Mouse (Mus musculus) liver, adult (tissue): ENCODE measurements at regions not wholly inside any gene's neighbourhood (a gene's known extent, or its start where the extent isn't known, plus 50 kb on each side); places are given as distances from the start of the nearest gene placed in this dataset.

Source experiments
- GATA4 ChIP-seq: IDR thresholded peaks from 2 replicates; pipeline ENCODE4 v1.6.1; 2014; ENCODE audit warnings: mild to moderate bottlenecking, low read length; ENCODE audit not compliant: insufficient replicate concordance

GRCm38 (mm10) chr1:51536076-51536475, 57.9 kb upstream of the Nabp1 start:
- no peak for TF ChIP-seq GATA4

GRCm38 (mm10) chr1:51535414-51535813, 57.2 kb upstream of the Nabp1 start:
- TF ChIP-seq GATA4: no peak

DNA sequence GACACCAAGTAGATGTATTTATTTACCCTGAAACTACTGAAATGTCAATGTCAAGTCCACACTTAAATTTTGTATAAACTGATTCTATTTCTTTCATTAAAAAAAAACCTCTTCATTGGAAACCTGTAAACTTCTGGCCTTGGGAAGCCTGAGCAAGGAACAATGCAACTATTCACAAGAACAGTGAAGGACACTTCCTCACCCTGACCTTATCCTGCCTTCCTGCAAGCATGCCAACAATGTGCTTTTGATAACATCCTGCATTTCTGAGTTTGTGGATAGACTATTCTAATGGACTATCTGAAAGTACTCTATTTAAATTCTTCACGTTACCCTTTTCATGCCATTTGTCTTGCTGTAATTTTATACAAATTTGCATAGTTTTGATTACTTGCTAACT, 53.1 kb upstream of the Nabp1 start:
- peak; percentile 49; the same call in 1 of the 2 replicates for TF ChIP-seq GATA4

DNA sequence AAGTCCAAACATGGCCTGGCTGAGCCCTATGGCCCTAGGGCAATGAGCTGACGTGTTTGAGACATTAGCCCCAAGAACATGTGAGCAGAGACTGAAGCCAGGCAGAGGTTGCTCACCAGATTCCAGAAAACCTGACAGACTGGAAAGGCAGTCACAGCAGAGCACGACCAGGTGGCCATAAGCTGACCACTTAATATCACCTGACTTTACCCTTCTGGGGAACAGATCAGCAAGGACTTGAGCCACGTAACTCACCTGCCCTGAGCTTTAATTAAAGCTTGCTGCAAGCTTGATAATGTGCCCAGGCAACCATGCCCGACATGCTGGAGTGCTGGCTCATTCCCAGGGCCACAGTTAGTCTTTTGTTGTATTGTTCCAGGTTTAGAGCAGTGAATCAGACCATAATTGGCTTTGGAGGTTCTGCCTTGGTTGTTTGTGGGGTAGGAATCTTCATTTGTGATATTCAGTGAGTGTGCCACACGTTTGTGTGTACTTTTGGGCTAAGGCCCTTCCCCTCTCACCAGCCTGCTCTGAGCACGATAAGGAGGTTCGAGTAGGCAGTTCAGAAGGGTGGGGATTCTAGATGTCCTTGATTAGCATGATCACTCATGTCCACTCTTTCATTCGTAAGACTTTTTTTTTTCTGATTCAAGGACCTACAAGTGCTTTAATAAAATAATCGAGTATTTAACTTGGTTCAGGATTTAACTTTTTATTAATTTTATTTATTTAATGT, 52.1 kb upstream of the Nabp1 start:
- no peak for TF ChIP-seq GATA4

DNA sequence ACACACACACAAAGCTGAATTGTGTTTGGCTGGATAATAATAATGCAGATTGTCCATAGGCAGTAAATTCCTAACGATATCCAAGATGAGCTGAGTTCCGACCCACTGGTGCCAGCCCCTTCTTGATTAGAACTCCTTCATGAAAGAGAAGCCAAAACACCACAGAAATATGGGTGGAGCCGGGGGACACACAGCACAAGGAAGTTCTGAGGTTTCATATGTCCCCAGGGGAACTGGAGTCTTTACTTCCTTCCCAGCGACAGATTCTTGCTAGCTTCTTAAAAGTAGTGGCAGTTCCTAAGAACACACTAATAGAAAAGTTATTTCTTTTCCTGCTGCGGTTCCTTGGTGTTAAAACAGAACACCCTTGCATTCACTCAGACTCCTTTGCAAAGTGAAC, 51.4 kb upstream of the Nabp1 start:
- TF ChIP-seq GATA4: no peak

GRCm38 (mm10) chr1:51528671-51529070, 50.4 kb upstream of the Nabp1 start:
- TF ChIP-seq GATA4: no peak
